Mouse (Mus musculus) adrenal gland, adult 2 months (tissue): ENCODE data around the gene Gpr68. TPM values are rescaled to one million over a fixed set of nuclear protein-coding genes. Genes with fewer than 3 reads are reported as not detected.

Experiments used
- DNase-seq: peaks from one replicate; pipeline ENCODE4 v3.0.0; 2021
- polyA plus RNA-seq: library from polyadenylated mRNA; depleted of rRNA; stranded (reverse); fragments of >200 nt; gene quantifications from 2 replicates; pipeline ENCODE4 v1.2.3, GENCODE M21; 2012; rRNA removed
- total RNA-seq, 2 experiments: library from RNA; stranded (reverse); gene quantifications; 2 replicates each; pipeline ENCODE4 v1.2.3; 2021

The Gpr68 gene
- total and polyA plus RNA-seq, 3 experiments, result 0.52 to 1.4 (median 1.2) TPM

GRCm38 (mm10) chr12:100831021-100831420 is 77.0 kb downstream of the Gpr68 start:
- DNase-seq, result no peak

Other genes with a start within 250 kb of the Gpr68 start
- gene Rps6ka5, start 181.2 kb downstream of the Gpr68 start, total RNA-seq, result 1 to 10 TPM; 5.1 to 8.5 TPM
- 0.27 and 0.62 TPM in 2 replicates for gene Rps6ka5, start 181.2 kb downstream of the Gpr68 start, polyA plus RNA-seq
- gene Dglucy, start 129.1 kb downstream of the Gpr68 start, total RNA-seq, result 10 to 100 TPM; 14.6 to 18.8 TPM
- 7.1 and 9.0 TPM in 2 replicates for gene Dglucy, start 129.1 kb downstream of the Gpr68 start, polyA plus RNA-seq
- gene Ccdc88c, start 120.9 kb upstream of the Gpr68 start, total RNA-seq, result 1 to 10 TPM; 1.8 to 2.2 TPM
- 1.3 and 1.5 TPM in 2 replicates for gene Ccdc88c, start 120.9 kb upstream of the Gpr68 start, polyA plus RNA-seq
- gene Ppp4r3a, start 175.5 kb upstream of the Gpr68 start, total RNA-seq, result 10 to 100 TPM; 42.6 to 74.8 TPM
- 13.6 and 14.6 TPM in 2 replicates for gene Ppp4r3a, start 175.5 kb upstream of the Gpr68 start, polyA plus RNA-seq